Mouse (Mus musculus): ENCODE data around the gene Cryzl1. TPM values are rescaled to one million over a fixed set of nuclear protein-coding genes. Genes with fewer than 3 reads are reported as not detected.

The Cryzl1 gene
- total RNA-seq, 2 experiments from 2014 or later, result 94.0 to 95.0 TPM

- intact Hi-C loops (cut with DNase I), result no loop called here
- DNase-seq, result peak; percentile 84
Observed at GRCm38 (mm10) chr16:91694455-91695084, 34.2 kb downstream of the Cryzl1 start.

- intact Hi-C loops (cut with DNase I), result no loop called here
- no peak for DNase-seq
Observed at GRCm38 (mm10) chr16:91689791-91690190, 39.0 kb downstream of the Cryzl1 start.

- intact Hi-C loops (cut with DNase I), result no loop called here
Observed at GRCm38 (mm10) chr16:91688619-91689334, 40.0 kb downstream of the Cryzl1 start, which contains the start of gene Donson. Gene Donson (minus strand): TSS chr16:91688770.

GRCm38 (mm10) chr16:91688023-91688618 is 40.7 kb downstream of the Cryzl1 start:
- intact Hi-C loops (cut with DNase I), result no loop called here
- DNase-seq, result no peak

More at GRCm38 (mm10) chr16:91688619-91689334, 40.0 kb downstream of the Cryzl1 start, which contains the start of gene Donson:
- peak; percentile 97 for DNase-seq

GRCm38 (mm10) chr16:91686369-91686768 is 42.4 kb downstream of the Cryzl1 start:
- DNase-seq, result no peak
- intact Hi-C loops (cut with DNase I), result no loop called here

GRCm38 (mm10) chr16:91685526-91685925 is 43.2 kb downstream of the Cryzl1 start:
- intact Hi-C loops (cut with DNase I), result no loop called here
- no peak for DNase-seq

- intact Hi-C loops (cut with DNase I), result no loop called here
- DNase-seq, result no peak
Observed at GRCm38 (mm10) chr16:91680656-91681055, 48.1 kb downstream of the Cryzl1 start.

GRCm38 (mm10) chr16:91678147-91678911 is 50.4 kb downstream of the Cryzl1 start:
- DNase-seq, result no peak
- intact Hi-C loops (cut with DNase I), result no loop called here

GRCm38 (mm10) chr16:91674500-91674899 is 54.3 kb downstream of the Cryzl1 start:
- no peak for DNase-seq
- intact Hi-C loops (cut with DNase I), result no loop called here

- intact Hi-C loops (cut with DNase I), result loop anchor here (10.0 kb wide), 1 partner anchor 639 kb away; no protein-coding TSS in a partner anchor
Observed at GRCm38 (mm10) chr16:91663795-91664194, 65.0 kb downstream of the Cryzl1 start.

GRCm38 (mm10) chr16:91662336-91662735 is 66.4 kb downstream of the Cryzl1 start:
- intact Hi-C loops (cut with DNase I), result loop anchor here (10.0 kb wide), 1 partner anchor 638 kb away; no protein-coding TSS in a partner anchor
- DNase-seq, result no peak

More at GRCm38 (mm10) chr16:91663795-91664194, 65.0 kb downstream of the Cryzl1 start:
- no peak for DNase-seq

GRCm38 (mm10) chr16:91661397-91661796 is 67.4 kb downstream of the Cryzl1 start:
- no peak for DNase-seq
- intact Hi-C loops (cut with DNase I), result loop anchor here (10.0 kb wide), 1 partner anchor 637 kb away; no protein-coding TSS in a partner anchor

GRCm38 (mm10) chr16:91659798-91660197 is 69.0 kb downstream of the Cryzl1 start:
- intact Hi-C loops (cut with DNase I), result loop anchor here (10.0 kb wide), 1 partner anchor 635 kb away; no protein-coding TSS in a partner anchor
- no peak for DNase-seq

- intact Hi-C loops (cut with DNase I), result no loop called here
- no peak for DNase-seq
Observed at GRCm38 (mm10) chr16:91658471-91658870, 70.3 kb downstream of the Cryzl1 start.

- intact Hi-C loops (cut with DNase I), result no loop called here
Observed at GRCm38 (mm10) chr16:91657285-91657684, 71.5 kb downstream of the Cryzl1 start.

GRCm38 (mm10) chr16:91655285-91655684 is 73.5 kb downstream of the Cryzl1 start:
- intact Hi-C loops (cut with DNase I), result no loop called here
- no peak for DNase-seq

More at GRCm38 (mm10) chr16:91657285-91657684, 71.5 kb downstream of the Cryzl1 start:
- DNase-seq, result no peak

- intact Hi-C loops (cut with DNase I), result no loop called here
- no peak for DNase-seq
Observed at GRCm38 (mm10) chr16:91652191-91652590, 76.6 kb downstream of the Cryzl1 start.

- intact Hi-C loops (cut with DNase I), result no loop called here
Observed at GRCm38 (mm10) chr16:91649781-91650180, 79.0 kb downstream of the Cryzl1 start.

GRCm38 (mm10) chr16:91649246-91649645 is 79.5 kb downstream of the Cryzl1 start:
- intact Hi-C loops (cut with DNase I), result no loop called here
- no peak for DNase-seq

More at GRCm38 (mm10) chr16:91649781-91650180, 79.0 kb downstream of the Cryzl1 start:
- DNase-seq, result no peak

GRCm38 (mm10) chr16:91648220-91648550 is 80.6 kb downstream of the Cryzl1 start:
- intact Hi-C loops (cut with DNase I), result no loop called here
- DNase-seq, result peak; percentile 80
